Mouse (Mus musculus) thymus, postnatal 4 days (tissue): ENCODE data around the gene Nrxn3.

ENCODE experiments used
- DNase-seq: peaks from one replicate; pipeline ENCODE4 v3.0.0; 2021

Nrxn3 gene

GRCm38 (mm10) chr12:90166118-90166517, 1443.4 kb downstream of the Nrxn3 start:
- DNase-seq, result no peak

GRCm38 (mm10) chr12:90181566-90181965, 1458.9 kb downstream of the Nrxn3 start:
- DNase-seq, result no peak

- no peak for DNase-seq
Observed at GRCm38 (mm10) chr12:90183021-90183420, 1460.3 kb downstream of the Nrxn3 start.

- DNase-seq, result no peak
Observed at GRCm38 (mm10) chr12:90196161-90196560, 1473.5 kb downstream of the Nrxn3 start.

GRCm38 (mm10) chr12:90197994-90198393, 1475.3 kb downstream of the Nrxn3 start:
- no peak for DNase-seq

GRCm38 (mm10) chr12:90202501-90202900, 1479.8 kb downstream of the Nrxn3 start:
- DNase-seq, result no peak

GRCm38 (mm10) chr12:90211410-90211809, 1488.7 kb downstream of the Nrxn3 start:
- no peak for DNase-seq

- no peak for DNase-seq
Observed at GRCm38 (mm10) chr12:90217060-90217459, 1494.4 kb downstream of the Nrxn3 start.

- DNase-seq, result no peak
Observed at GRCm38 (mm10) chr12:90229062-90229461, 1506.4 kb downstream of the Nrxn3 start.

- DNase-seq, result no peak
Observed at GRCm38 (mm10) chr12:90236093-90236492, 1513.4 kb downstream of the Nrxn3 start.

- no peak for DNase-seq
Observed at GRCm38 (mm10) chr12:90260301-90260700, 1537.6 kb downstream of the Nrxn3 start.

GRCm38 (mm10) chr12:90268111-90268510, 1545.4 kb downstream of the Nrxn3 start:
- DNase-seq, result no peak

- DNase-seq, result no peak
Observed at GRCm38 (mm10) chr12:90270763-90271379, 1548.2 kb downstream of the Nrxn3 start.

- DNase-seq, result no peak
Observed at GRCm38 (mm10) chr12:90274621-90275236, 1552.1 kb downstream of the Nrxn3 start.

GRCm38 (mm10) chr12:90281236-90281635, 1558.6 kb downstream of the Nrxn3 start:
- no peak for DNase-seq

GRCm38 (mm10) chr12:90283022-90283421, 1560.3 kb downstream of the Nrxn3 start:
- no peak for DNase-seq

- no peak for DNase-seq
Observed at GRCm38 (mm10) chr12:90302671-90303070, 1580.0 kb downstream of the Nrxn3 start.

- no peak for DNase-seq
Observed at GRCm38 (mm10) chr12:90331806-90332205, 1609.1 kb downstream of the Nrxn3 start.

GRCm38 (mm10) chr12:90332459-90332858, 1609.8 kb downstream of the Nrxn3 start:
- DNase-seq, result no peak

- no peak for DNase-seq
Observed at GRCm38 (mm10) chr12:90337496-90338228, 1615.0 kb downstream of the Nrxn3 start.

- no peak for DNase-seq
Observed at GRCm38 (mm10) chr12:90338229-90338557, 1615.5 kb downstream of the Nrxn3 start.
